Mouse (Mus musculus) layer of hippocampus, postnatal 36 days (tissue): ENCODE data around the gene Cep152. TPM values are rescaled to one million over a fixed set of nuclear protein-coding genes. Genes with fewer than 3 reads are reported as not detected.

Experiments
- DNase-seq, 2 experiments: peaks; one replicate each; pipeline ENCODE4 v3.0.0; 2022
- total RNA-seq, 2 experiments: library from RNA; stranded (reverse); gene quantifications; 2 replicates each; pipeline ENCODE4 v1.2.3; 2021

The Cep152 gene
- total RNA-seq, 2 experiments from 2014 or later, result 3.5 to 4.1 TPM

DNA sequence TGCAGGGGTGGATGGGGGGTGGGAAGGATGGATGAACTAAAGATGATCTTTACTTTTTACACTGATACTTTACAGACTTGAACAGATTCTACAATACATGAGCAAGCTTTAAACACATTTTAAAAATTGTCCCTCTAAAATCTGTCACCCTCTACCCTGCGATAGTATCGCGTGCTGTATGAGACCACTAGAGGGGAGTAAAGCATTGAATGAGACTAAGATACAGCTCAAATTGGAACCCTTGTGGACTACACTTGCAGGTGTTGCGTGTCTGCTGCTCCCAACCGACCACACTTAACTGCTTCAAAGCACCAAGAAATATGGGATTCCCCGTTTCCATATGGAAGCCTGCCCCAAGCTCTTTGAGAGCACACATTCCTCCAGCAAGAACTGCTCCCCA, 69.1 kb downstream of the Cep152 start:
- no peak for DNase-seq

DNA sequence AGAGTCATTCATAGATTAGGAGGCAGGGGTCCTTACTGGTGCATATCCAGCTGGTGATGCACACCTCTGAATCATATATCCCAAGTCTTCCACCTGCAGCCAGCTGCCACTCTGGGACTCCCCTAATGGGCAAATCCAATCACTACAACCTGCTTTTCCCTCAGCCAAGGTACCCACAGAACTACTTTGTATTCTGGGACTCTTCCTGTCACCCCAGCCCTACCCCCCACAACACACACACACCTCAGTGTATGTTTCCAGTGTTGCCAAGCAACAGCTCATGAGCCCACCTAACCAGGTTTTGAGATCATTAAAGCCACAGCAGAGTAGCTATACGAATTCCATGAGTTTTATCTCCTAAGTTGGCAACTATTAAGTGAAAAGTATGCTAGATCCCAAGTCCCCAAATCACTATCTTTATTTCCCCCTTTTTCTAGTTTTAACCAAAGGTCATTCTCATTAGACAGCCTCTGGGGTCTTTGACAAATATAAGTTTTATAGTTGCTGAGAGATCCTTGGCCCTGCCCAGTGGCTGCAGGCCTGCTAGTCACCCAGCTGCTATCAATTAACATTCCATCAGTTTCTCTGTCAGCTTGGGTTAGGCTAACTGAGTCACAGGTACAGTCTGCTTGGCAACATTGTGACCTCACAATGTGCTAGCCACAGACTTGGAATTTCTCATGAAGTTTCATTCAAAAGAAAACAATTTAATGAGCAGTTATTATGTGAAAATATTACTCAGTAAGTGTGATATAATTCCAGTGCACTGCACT, 75.9 kb downstream of the Cep152 start:
- no peak for DNase-seq

DNA sequence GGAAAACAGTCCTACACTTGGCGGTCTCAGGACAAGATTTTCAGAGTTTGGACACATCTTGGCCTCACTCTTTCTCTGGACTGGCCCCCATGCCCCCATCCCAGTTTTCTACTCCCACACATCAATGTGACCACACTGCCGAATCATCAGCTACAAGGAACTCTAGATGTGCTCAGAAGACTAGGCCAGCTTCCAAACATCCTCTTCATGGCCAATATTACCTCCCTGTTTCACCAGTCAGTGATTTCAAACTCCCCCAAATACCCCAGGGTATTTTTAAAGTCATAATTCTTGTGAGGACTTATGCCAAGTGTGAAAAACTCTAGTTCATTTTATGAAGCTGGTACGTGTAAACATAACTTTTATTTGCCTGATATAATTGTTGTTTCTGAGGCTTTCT, 79.9 kb downstream of the Cep152 start:
- no peak for DNase-seq

DNA sequence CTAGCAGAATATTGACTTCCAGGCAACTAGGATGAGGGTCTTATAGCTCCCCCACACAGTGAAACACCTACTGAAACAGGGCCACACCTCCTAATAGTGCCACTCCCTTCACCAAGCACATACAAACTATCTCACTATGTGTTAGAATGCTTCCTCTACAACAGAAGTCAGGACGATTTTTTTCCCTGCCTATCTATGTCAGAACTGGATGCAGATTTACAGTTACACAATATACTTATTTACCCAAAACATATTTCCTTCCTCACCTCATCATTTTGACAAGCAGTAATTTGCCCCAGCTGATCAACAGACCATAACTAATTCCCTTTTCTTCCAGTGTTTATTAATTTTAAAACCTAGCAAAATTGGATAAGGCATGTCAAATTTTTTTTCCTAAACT, 81.3 kb downstream of the Cep152 start:
- no peak for DNase-seq

DNA sequence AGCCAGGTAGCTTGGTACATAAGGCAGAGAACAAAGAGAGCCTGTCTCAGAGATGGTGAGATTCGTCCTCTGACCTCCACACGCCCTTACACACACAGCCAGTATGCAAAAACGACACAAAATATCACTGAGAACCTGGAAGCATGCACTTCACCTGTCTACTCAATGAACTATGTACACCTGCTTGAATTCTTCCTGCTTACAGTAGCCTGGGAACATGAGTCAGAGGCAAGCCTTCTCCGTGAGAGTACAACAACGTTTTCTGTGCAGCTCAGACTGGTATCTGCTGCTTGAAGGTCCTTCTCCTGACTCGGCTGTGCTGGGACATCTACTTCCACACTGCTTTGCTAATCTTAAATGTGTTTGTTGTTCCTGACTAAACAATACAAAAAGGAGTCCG, 83.5 kb downstream of the Cep152 start:
- no peak for DNase-seq

DNA sequence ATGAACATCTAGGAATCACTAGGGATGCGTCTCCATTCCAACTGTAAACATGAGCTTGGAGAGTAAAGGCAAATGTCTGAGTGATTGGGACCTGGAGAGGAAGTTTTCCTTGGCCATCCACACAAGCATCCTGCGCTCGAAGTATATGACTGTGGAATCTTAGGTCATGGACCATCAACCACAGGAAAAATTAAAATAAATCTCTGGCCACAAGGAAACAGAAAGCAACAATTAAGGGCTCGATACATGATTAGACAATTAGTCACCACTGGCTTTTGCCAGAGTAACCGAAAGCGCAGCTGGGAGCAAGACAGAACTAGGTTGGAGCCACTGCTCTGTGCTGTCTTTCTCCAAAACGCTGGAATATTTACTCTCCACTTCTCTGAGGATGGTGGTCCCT, 84.3 kb downstream of the Cep152 start:
- DNase-seq, result no peak

DNA sequence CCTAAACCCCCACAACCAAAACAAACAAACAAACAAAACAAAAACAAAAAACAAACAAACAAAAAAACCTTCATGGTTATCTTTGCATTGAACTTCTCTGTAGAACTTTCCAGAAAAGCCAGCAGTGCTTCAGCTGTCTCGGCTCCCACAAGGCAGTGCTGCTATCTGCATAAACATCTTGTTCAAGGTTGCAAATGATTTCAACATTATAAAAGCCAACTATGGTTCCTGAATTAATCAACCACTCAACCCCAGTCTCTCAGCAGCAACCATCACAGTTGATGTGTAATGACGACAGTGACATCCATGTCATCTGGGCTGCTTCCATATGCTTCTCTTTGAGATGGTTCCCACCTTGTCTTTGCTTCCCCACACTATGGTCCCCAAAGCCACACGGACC, 85.3 kb downstream of the Cep152 start:
- DNase-seq, result no peak

DNA sequence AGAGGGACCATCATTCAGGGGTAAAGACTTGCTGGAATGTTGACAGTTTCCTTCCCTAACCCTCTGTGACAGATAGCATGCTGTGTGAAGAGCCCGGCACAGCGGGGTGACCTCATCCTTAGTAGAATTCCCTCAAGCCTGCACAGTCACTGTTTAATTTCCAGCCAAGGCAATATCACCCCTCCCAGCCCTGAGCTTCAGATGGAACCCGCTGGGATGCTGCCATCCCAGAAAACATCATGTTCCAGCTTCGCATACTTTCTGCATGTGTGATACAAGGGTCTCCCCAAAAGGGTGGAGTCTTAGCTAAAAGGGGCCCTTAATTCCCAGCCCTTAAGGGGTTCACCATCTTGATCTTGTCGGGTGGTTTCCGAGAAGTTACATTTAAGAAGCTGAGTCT, 94.2 kb downstream of the Cep152 start:
- no peak for DNase-seq

DNA sequence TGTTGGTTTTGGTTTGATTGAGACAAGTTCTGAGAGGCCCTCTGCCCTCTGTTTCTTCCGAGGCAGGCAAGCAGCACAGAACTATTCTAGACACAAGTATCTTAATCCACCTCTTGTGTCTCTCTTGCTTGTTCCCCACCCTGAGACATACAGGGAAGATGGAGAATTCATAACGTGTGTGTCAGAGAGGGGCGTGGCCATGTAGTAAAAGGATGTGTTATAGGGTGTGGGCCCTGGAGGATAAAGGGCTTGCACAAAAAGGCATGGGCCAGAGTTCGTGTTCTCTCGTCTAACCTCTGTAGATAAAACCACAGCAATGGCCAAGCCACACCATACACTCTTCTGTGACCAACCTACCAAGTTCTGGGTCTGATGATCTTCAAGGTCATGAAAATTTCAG, 98.3 kb downstream of the Cep152 start:
- DNase-seq, result no peak

DNA sequence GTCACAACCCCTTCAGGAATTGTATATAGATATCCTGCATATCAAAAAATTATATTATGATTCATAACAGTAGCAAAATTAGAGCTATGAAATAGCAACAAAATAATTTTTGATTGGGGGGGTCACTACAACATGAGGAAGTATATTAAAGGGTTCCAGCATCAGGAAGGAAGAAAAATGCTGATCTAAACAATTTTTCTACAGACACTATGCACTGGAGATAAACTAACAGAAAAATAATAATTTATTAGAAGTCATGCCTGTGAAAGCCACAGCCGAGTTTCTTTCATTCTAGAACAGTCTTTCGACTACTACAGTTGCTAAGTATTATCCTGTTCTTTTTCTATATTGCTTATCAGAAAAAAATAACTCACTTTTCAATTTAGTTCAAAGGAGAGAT, 99.4 kb downstream of the Cep152 start:
- no peak for DNase-seq

DNA sequence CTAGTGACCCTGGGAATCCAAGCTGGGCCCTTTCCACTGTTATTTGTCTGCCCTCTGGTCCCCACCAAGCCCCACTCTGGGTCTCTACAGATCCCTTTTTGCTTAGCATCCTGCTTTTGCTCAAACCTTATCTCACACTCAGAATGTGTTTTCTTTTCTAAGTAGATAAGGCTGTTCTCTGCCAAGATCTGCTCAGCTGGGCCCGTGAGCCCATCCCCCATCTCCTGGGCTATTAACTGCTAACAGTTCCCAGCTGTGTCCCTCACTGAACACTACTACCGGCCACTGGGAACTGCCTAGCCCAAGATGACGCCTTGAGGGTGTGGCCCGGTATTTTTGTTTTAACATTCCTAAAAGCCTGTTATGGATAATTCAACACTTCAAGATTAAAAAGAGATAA, 108.3 kb downstream of the Cep152 start:
- DNase-seq, result no peak

DNA sequence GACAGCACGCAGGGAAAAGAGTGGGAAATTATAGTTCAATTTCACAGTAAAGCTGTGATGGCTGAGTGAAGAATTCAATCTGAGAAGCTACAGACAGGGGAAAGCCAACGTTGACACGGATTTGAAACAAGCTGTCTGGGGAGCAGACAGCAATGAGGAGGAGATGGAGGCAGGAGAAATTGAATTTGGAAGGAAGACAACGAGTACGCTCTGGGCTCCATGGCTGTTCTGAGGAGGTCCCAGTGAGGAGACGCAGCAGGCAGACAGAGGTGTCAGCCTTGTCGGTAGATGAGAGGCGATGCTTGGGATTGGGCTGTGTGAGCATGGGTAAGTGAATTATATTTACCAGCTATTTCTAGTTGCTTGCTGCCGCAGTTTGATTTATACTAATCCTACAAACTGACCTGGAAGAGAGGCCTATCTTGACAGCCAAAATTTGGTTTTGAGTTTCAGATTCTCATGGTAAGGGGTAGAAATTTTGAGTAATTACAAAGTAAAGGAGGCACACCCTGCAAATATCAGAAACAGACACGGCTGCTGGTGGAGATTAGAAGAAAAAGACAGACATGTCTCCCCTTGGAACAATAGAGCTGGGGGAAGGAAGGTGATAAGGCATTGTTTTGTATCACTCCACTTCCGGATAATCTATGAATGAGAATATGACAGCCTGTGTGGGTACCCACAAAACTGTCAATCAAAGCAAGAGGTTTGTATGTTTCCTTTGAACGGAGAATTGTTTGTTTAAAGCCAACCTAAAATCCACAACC, 109.4 kb downstream of the Cep152 start:
- DNase-seq, result no peak

DNA sequence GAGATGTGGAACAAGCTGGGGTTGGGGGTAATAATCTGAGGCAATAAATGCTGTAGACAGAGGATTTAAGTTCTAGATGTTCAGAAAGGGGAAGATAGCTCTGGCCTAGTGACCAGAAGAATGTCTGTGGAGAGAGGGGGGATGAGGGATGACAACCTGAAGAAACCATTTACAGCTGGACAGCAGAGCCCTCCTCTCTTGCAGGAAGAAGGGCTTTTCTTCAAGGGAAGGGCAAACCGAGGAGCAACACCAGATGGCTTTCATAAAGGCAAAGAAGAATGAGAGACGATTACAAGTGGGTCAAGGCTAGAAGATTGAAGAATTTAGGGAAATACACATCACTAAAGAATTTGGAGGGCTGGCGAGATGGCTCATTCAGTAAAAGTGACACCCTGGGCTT, 110.5 kb downstream of the Cep152 start:
- DNase-seq, result no peak

Other genes with a start within 250 kb of the Cep152 start
- under 1 TPM; 0.27 to 0.56 TPM for gene Gm9913, start 120.0 kb downstream of the Cep152 start, total RNA-seq
- 10 to 100 TPM in 1 of 2 experiments, 1 to 10 TPM in 1; 7.6 to 10.4 TPM for gene Fbn1, start 117.1 kb downstream of the Cep152 start, total RNA-seq
- 100 to 1,000 TPM; 264 to 282 TPM for gene Eid1, start 48.0 kb upstream of the Cep152 start, total RNA-seq
- gene Shc4, start 99.0 kb upstream of the Cep152 start, total RNA-seq, result 1 to 10 TPM; 4.9 to 5.3 TPM
- gene Secisbp2l, start 157.8 kb upstream of the Cep152 start, total RNA-seq, result 100 to 1,000 TPM; 102 to 104 TPM
- gene Galk2, start 234.0 kb upstream of the Cep152 start, total RNA-seq, result 10 to 100 TPM; 27.4 to 29.8 TPM
- gene Cops2, start 234.0 kb upstream of the Cep152 start, total RNA-seq, result 100 to 1,000 TPM; 102 to 115 TPM